Mouse (Mus musculus): ENCODE results near the gene Atg7. TPM values are rescaled to one million over a fixed set of nuclear protein-coding genes. Genes with fewer than 3 reads are reported as not detected.

Atg7 gene
- polyA plus RNA-seq, 1 experiment: 43.3 TPM

GRCm38 (mm10) chr6:114794706-114795105 is 151.8 kb downstream of the Atg7 start:
- WGBS: 90% methylated on average over 9 of the region's 9 CpGs
- H3K27ac ChIP-seq (ENCODE audit: control insufficient read depth, insufficient read depth, low read depth, low read length, poor library complexity): no peak overlapping the region
- TF ChIP-seq CTCF (IDR thresholded peaks at IDR 0.05; ENCODE audit: control insufficient read depth, insufficient read depth, low read length) (no peak), POLR2A (IDR thresholded peaks at IDR 0.05; ENCODE audit: borderline replicate concordance, control insufficient read depth, low read depth, low read length) (no peak)
- no peak overlapping the region for H3K4me3 ChIP-seq (replicated peaks; ENCODE audit: control insufficient read depth, low read depth, low read length)
- H3K4me1 ChIP-seq (ENCODE audit: control insufficient read depth, insufficient read depth, low read length): peaks cover 1% of the 10 kb centered on the region; the same call in 1 of the 2 replicates

- H3K4me1 ChIP-seq (ENCODE audit: control insufficient read depth, insufficient read depth, low read length): peaks cover 1% of the 10 kb centered on the region; the same call in 1 of the 2 replicates
- no peak for TF ChIP-seq POLR2A (IDR thresholded peaks at IDR 0.05; ENCODE audit: borderline replicate concordance, control insufficient read depth, low read depth, low read length)
- no peak for TF ChIP-seq CTCF (IDR thresholded peaks at IDR 0.05; ENCODE audit: control insufficient read depth, insufficient read depth, low read length)
- H3K4me3 ChIP-seq (replicated peaks; ENCODE audit: control insufficient read depth, low read depth, low read length): no peak overlapping the region
- H3K27ac ChIP-seq (ENCODE audit: control insufficient read depth, insufficient read depth, low read depth, low read length, poor library complexity): no peak overlapping the region
- WGBS: 76% methylated on average over 7 of the region's 7 CpGs
These were observed 152.9 kb downstream of the Atg7 start for GRCm38 (mm10) chr6:114795706-114796325.

DNA sequence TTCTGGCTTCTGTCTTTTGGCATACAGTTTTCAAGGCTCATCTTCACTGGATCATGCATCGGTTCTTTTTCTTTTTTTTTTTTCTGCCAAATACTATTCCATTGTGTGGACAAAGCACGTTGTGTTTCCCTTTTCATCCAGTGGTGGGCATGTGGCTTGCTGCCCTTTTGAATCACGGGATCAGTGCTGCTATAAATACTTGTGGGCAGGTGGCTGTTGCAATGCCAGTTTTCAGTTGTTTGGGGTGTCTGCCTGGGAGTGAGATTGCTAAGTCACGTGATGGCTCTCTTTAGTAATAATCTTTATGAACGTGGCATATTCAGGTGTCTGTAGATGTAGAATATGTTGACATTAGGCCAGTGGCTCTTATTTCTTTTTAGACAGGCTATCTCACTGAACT is 155.0 kb downstream of the Atg7 start:
- WGBS: 12% methylated on average over 5 of the region's 5 CpGs
- no peak overlapping the region for H3K27ac ChIP-seq (ENCODE audit: control insufficient read depth, insufficient read depth, low read depth, low read length, poor library complexity)
- peaks cover 1% of the 10 kb centered on the region; the same call in 1 of the 2 replicates for H3K4me1 ChIP-seq (ENCODE audit: control insufficient read depth, insufficient read depth, low read length)
- no peak overlapping the region for H3K4me3 ChIP-seq (replicated peaks; ENCODE audit: control insufficient read depth, low read depth, low read length)
- TF ChIP-seq POLR2A (IDR thresholded peaks at IDR 0.05; ENCODE audit: borderline replicate concordance, control insufficient read depth, low read depth, low read length) (no peak), CTCF (IDR thresholded peaks at IDR 0.05; ENCODE audit: control insufficient read depth, insufficient read depth, low read length) (no peak)

DNA sequence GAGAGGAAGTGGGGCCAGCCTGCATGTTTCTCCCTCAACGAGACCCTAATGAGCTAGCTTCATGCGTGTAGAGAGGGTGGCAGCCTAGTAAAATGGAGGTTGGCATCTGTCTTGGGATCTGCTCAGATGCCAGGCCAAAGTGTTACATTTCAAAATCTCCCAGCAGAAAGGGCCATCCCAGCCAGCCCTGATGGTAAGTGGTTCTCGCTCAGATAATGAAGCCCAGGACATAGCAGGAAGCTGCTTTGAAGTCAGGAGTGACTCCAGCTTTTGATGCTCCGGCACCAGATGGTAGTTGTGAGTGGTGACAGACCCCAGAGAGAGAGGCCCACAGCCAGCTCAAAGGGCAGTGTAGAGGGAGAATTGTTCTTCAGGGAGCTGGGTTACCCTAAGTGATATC is 155.8 kb downstream of the Atg7 start:
- TF ChIP-seq POLR2A (IDR thresholded peaks at IDR 0.05; ENCODE audit: borderline replicate concordance, control insufficient read depth, low read depth, low read length) (no peak), CTCF (IDR thresholded peaks at IDR 0.05; ENCODE audit: control insufficient read depth, insufficient read depth, low read length) (no peak)
- no peak overlapping the region for H3K27ac ChIP-seq (ENCODE audit: control insufficient read depth, insufficient read depth, low read depth, low read length, poor library complexity)
- WGBS: 72% methylated on average over 4 of the region's 4 CpGs
- H3K4me3 ChIP-seq (replicated peaks; ENCODE audit: control insufficient read depth, low read depth, low read length): no peak overlapping the region
- peaks cover 1% of the 10 kb centered on the region; the same call in 1 of the 2 replicates for H3K4me1 ChIP-seq (ENCODE audit: control insufficient read depth, insufficient read depth, low read length)

- TF ChIP-seq POLR2A (IDR thresholded peaks at IDR 0.05; ENCODE audit: borderline replicate concordance, control insufficient read depth, low read depth, low read length) (no peak), CTCF (IDR thresholded peaks at IDR 0.05; ENCODE audit: control insufficient read depth, insufficient read depth, low read length) (no peak)
- peaks cover 1% of the 10 kb centered on the region; the same call in 1 of the 2 replicates for H3K4me1 ChIP-seq (ENCODE audit: control insufficient read depth, insufficient read depth, low read length)
- 81% methylated on average over 2 of the region's 2 CpGs for WGBS
- H3K4me3 ChIP-seq (replicated peaks; ENCODE audit: control insufficient read depth, low read depth, low read length): no peak overlapping the region
- H3K27ac ChIP-seq (ENCODE audit: control insufficient read depth, insufficient read depth, low read depth, low read length, poor library complexity): no peak overlapping the region
These were observed 157.5 kb downstream of the Atg7 start for GRCm38 (mm10) chr6:114800291-114800965.

DNA sequence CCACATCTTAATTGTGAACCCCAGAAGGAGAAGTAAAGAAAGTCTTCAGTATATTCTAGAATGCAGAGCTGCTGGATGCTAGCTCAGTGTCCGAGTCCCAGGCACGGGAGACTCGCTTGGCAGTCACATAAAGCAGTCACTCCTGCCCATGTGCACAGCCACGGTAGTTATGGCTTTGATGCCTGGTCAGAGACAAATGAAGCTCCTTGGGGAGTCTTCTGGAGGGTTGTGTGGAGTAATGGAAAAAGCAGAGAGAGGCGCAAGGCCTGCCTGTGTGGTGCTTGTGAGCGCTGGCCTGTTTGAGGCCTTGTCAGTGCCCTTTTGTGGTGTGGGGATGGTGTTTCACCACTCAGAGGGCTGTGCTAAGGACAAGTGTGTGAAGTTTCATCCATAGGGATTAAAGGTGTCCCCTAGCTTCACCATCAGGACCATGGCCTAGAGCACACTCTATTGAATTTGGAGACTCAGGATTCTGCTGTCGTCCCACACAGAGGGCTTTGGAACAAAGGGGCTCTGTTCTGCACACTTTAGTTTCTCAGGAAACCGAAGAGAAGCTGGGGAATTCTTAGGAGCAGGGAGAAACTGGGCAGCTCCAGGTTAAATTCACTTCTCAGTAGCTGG is 161.1 kb downstream of the Atg7 start:
- Histone ChIP-seq H3K4me3 (replicated peaks; ENCODE audit: control insufficient read depth, low read depth, low read length) (no peak overlapping the region), H3K27ac (ENCODE audit: control insufficient read depth, insufficient read depth, low read depth, low read length, poor library complexity) (no peak overlapping the region), H3K4me1 (ENCODE audit: control insufficient read depth, insufficient read depth, low read length) (no peaks in the 10 kb centered on the region)
- 86% methylated on average over 8 of the region's 8 CpGs for WGBS
- no peak for TF ChIP-seq POLR2A (IDR thresholded peaks at IDR 0.05; ENCODE audit: borderline replicate concordance, control insufficient read depth, low read depth, low read length)
- no peak for TF ChIP-seq CTCF (IDR thresholded peaks at IDR 0.05; ENCODE audit: control insufficient read depth, insufficient read depth, low read length)

GRCm38 (mm10) chr6:114804866-114805265 is 162.0 kb downstream of the Atg7 start:
- Histone ChIP-seq H3K27ac (ENCODE audit: control insufficient read depth, insufficient read depth, low read depth, low read length, poor library complexity) (no peak overlapping the region), H3K4me3 (replicated peaks; ENCODE audit: control insufficient read depth, low read depth, low read length) (no peak overlapping the region), H3K4me1 (ENCODE audit: control insufficient read depth, insufficient read depth, low read length) (no peaks in the 10 kb centered on the region)
- TF ChIP-seq POLR2A (IDR thresholded peaks at IDR 0.05; ENCODE audit: borderline replicate concordance, control insufficient read depth, low read depth, low read length) (no peak), CTCF (IDR thresholded peaks at IDR 0.05; ENCODE audit: control insufficient read depth, insufficient read depth, low read length) (no peak)
- WGBS: 91% methylated on average over 1 of the region's 1 CpGs

- TF ChIP-seq POLR2A (IDR thresholded peaks at IDR 0.05; ENCODE audit: borderline replicate concordance, control insufficient read depth, low read depth, low read length) (no peak), CTCF (IDR thresholded peaks at IDR 0.05; ENCODE audit: control insufficient read depth, insufficient read depth, low read length) (no peak)
- no peak overlapping the region for H3K4me3 ChIP-seq (replicated peaks; ENCODE audit: control insufficient read depth, low read depth, low read length)
- no peaks in the 10 kb centered on the region for H3K4me1 ChIP-seq (ENCODE audit: control insufficient read depth, insufficient read depth, low read length)
- 89% methylated on average over 4 of the region's 4 CpGs for WGBS
- H3K27ac ChIP-seq (ENCODE audit: control insufficient read depth, insufficient read depth, low read depth, low read length, poor library complexity): no peak overlapping the region
These were observed 163.0 kb downstream of the Atg7 start for GRCm38 (mm10) chr6:114805927-114806326.
